Mouse (Mus musculus): ENCODE results near the gene Olfr643. TPM values are rescaled to one million over a fixed set of nuclear protein-coding genes. Genes with fewer than 3 reads are reported as not detected.
"Not testable (repeated sequence)": the region's sequence is repeated elsewhere in the genome, so short reads cannot be mapped to it uniquely, and the experiment has no call there.

Olfr643 gene
- total RNA-seq, 2 experiments from 2014 or later, result not detected

- no peak for DNase-seq (ENCODE audit: extremely low spot score in 1 of 2, low spot score in 1 of 2)
Observed at GRCm38 (mm10) chr7:104021651-104022050, 115.6 kb downstream of the Olfr643 start.

GRCm38 (mm10) chr7:104018953-104019352 is 118.3 kb downstream of the Olfr643 start:
- DNase-seq (ENCODE audit: extremely low spot score in 1 of 2, low spot score in 1 of 2), result no peak

GRCm38 (mm10) chr7:104017203-104017602 is 120.0 kb downstream of the Olfr643 start, which contains the start of gene Olfr639:
TSS of gene Olfr639 (minus strand) at chr7:104017303.
- no peak for DNase-seq (ENCODE audit: extremely low spot score in 1 of 2, low spot score in 1 of 2)

GRCm38 (mm10) chr7:103999124-103999523 is 138.1 kb downstream of the Olfr643 start:
- no peak for DNase-seq (ENCODE audit: extremely low spot score in 1 of 2, low spot score in 1 of 2)

GRCm38 (mm10) chr7:103998446-103998845 is 138.8 kb downstream of the Olfr643 start, which contains the start of gene Olfr638:
TSS of gene Olfr638 (plus strand) at chr7:103998746.
- no peak for DNase-seq (ENCODE audit: extremely low spot score in 1 of 2, low spot score in 1 of 2)

- no peak for DNase-seq (ENCODE audit: extremely low spot score in 1 of 2, low spot score in 1 of 2)
Observed at GRCm38 (mm10) chr7:103971782-103972181, 165.4 kb downstream of the Olfr643 start.

- no peak for DNase-seq (ENCODE audit: extremely low spot score in 1 of 2, low spot score in 1 of 2)
Observed at GRCm38 (mm10) chr7:103970852-103971251, 166.4 kb downstream of the Olfr643 start, which contains the start of gene Olfr635. TSS of gene Olfr635 (plus strand) at chr7:103971152.

GRCm38 (mm10) chr7:103966873-103967272 is 170.3 kb downstream of the Olfr643 start:
- not testable (repeated sequence) for DNase-seq (ENCODE audit: extremely low spot score in 1 of 2, low spot score in 1 of 2)

Other genes starting within 250 kb of the Olfr643 start
- gene Olfr64, start 242.9 kb downstream of the Olfr643 start, total RNA-seq (2021), result not detected
- not detected for gene Olfr65, start 233.9 kb downstream of the Olfr643 start, total RNA-seq (2021)
- not detected for gene Olfr631, start 208.6 kb downstream of the Olfr643 start, total RNA-seq (2021)
- gene Olfr632, start 203.1 kb downstream of the Olfr643 start, total RNA-seq (2021), result not detected
- gene Olfr633, start 193.0 kb downstream of the Olfr643 start, total RNA-seq (2021), result not detected
- under 1 TPM; 0.05 to 0.07 TPM for gene Olfr635, start 166.3 kb downstream of the Olfr643 start, total RNA-seq (2021)
- not detected for gene Olfr638, start 138.7 kb downstream of the Olfr643 start, total RNA-seq (2021)
- gene Olfr639, start 120.1 kb downstream of the Olfr643 start, total RNA-seq (2021), result under 1 TPM; 0.05 to 0.16 TPM
- gene Olfr640, start 111.8 kb downstream of the Olfr643 start, total RNA-seq (2021), result not detected
- gene Olfr641, start 102.0 kb downstream of the Olfr643 start, total RNA-seq (2021), result not detected
- not detected for gene Olfr642, start 84.7 kb downstream of the Olfr643 start, total RNA-seq (2021)
- not detected for gene 4930516K23Rik, start 76.0 kb downstream of the Olfr643 start, total RNA-seq (2021)
- gene Olfr644, start 65.5 kb downstream of the Olfr643 start, total RNA-seq (2021), result not detected
- not detected for gene Olfr645, start 51.9 kb downstream of the Olfr643 start, total RNA-seq (2021)
- gene Olfr646, start 32.5 kb downstream of the Olfr643 start, total RNA-seq (2021), result not detected
- gene Ubqln5, start 7.6 kb downstream of the Olfr643 start, total RNA-seq (2021), result not detected
- not detected for gene Ubqln3, start 5.9 kb upstream of the Olfr643 start, total RNA-seq (2021)
- not detected for gene Ubqlnl, start 13.2 kb upstream of the Olfr643 start, total RNA-seq (2021)
- gene Olfm5, start 27.4 kb upstream of the Olfr643 start, total RNA-seq (2021), result not detected
- gene Olfr648, start 46.0 kb upstream of the Olfr643 start, total RNA-seq (2021), result under 1 TPM; 0.10 to 0.23 TPM
- not detected for gene Olfr649, start 58.6 kb upstream of the Olfr643 start, total RNA-seq (2021)
- under 1 TPM; 0.30 to 0.59 TPM for gene Trim6, start 81.4 kb upstream of the Olfr643 start, total RNA-seq (2021)
- gene Trim34a, start 107.1 kb upstream of the Olfr643 start, total RNA-seq (2021), result under 1 TPM; 0.69 to 0.96 TPM
- under 1 TPM; 0.25 to 0.94 TPM for gene Trim5, start 150.7 kb upstream of the Olfr643 start, total RNA-seq (2021)
- gene Trim12a, start 178.1 kb upstream of the Olfr643 start, total RNA-seq (2021), result 1 to 10 TPM; 1.9 to 3.2 TPM
- gene Trim34b, start 192.1 kb upstream of the Olfr643 start, total RNA-seq (2021), result under 1 TPM in 1 of 2 experiments, not detected in 1; 0.25 TPM
- 1 to 10 TPM; 1.2 to 2.1 TPM for gene Trim12c, start 216.0 kb upstream of the Olfr643 start, total RNA-seq (2021)
- gene Trim30b, start 232.5 kb upstream of the Olfr643 start, total RNA-seq (2021), result not detected